Comparison of ENCODE assay signal across 27 mouse cellular contexts in genomic region chr10:77126590-77126989, GRCm38 (mm10). TPM values are rescaled to one million over a fixed set of nuclear protein-coding genes. Genes with fewer than 3 reads are reported as not detected.
DNase-seq lines count a peak whose midpoint lies in the region; ATAC-seq and TF ChIP-seq lines count a peak whose summit lies in the region.
"Had no signal": no experiment of that assay in that cellular context is flagged by ENCODE, and none has a peak within 500 bp of the region (broad histone marks: within the 10 kb centered on the region; RNA-seq: fewer than 3 reads in every experiment).

No protein-coding gene starts in this region.

- TF ChIP-seq CTCF in liver, postnatal 0 days (IDR thresholded peaks at IDR 0.05; ENCODE audit: low read depth): no peak

- no peak overlapping the region for H3K27ac ChIP-seq in liver, embryonic 11.5 days (ENCODE audit: low read depth, low read length)
- no peak overlapping the region for H3K27ac ChIP-seq in liver, postnatal 0 days (ENCODE audit: low read depth)
- H3K27ac ChIP-seq: embryonic facial prominence, embryonic 13.5 days; forebrain, embryonic 13.5 days; heart, embryonic 15.5 days; hindbrain, embryonic 13.5 days; left cerebral cortex, adult 2 months; limb, embryonic 15.5 days; midbrain, embryonic 13.5 days; stomach, postnatal 0 days had no signal

- H3K4me2 ChIP-seq in liver, embryonic 11.5 days: no peak overlapping the region
- no peak overlapping the region for H3K4me2 ChIP-seq in liver, postnatal 0 days (ENCODE audit: low read depth, low read length)
- H3K4me2 ChIP-seq: embryonic facial prominence, embryonic 13.5 days; forebrain, embryonic 13.5 days; heart, embryonic 15.5 days; hindbrain, embryonic 13.5 days; limb, embryonic 15.5 days; midbrain, embryonic 13.5 days had no signal

- H3K9me3 ChIP-seq in liver, embryonic 11.5 days (ENCODE audit: control insufficient read depth, low read length): no peaks in the 10 kb centered on the region
- no peaks in the 10 kb centered on the region for H3K9me3 ChIP-seq in liver, postnatal 0 days (ENCODE audit: low read length)
- H3K9me3 ChIP-seq: embryonic facial prominence, embryonic 13.5 days; forebrain, embryonic 13.5 days; heart, embryonic 15.5 days; hindbrain, embryonic 13.5 days; limb, embryonic 15.5 days; midbrain, embryonic 13.5 days had no signal

- H3K4me3 ChIP-seq in liver, embryonic 11.5 days (ENCODE audit: low read depth, low read length): no peak overlapping the region
- H3K4me3 ChIP-seq in liver, postnatal 0 days (ENCODE audit: low read depth, low read length): no peak overlapping the region
- H3K4me3 ChIP-seq: embryonic facial prominence, embryonic 13.5 days; erythroblast, embryonic 14.5 days; forebrain, embryonic 13.5 days; heart, embryonic 15.5 days; hindbrain, embryonic 13.5 days; left cerebral cortex, adult 2 months; limb, embryonic 15.5 days; midbrain, embryonic 13.5 days had no signal

- peak; percentile 52 for ATAC-seq in liver, embryonic 11.5 days (replicated peaks; ENCODE audit: low FRiP score)
- ATAC-seq in liver, postnatal 0 days: no peak
- ATAC-seq: forebrain, embryonic 13.5 days; midbrain, embryonic 13.5 days had no signal

- H3K9ac ChIP-seq in liver, embryonic 11.5 days (ENCODE audit: low read depth, low read length): no peak overlapping the region
- no peak overlapping the region for H3K9ac ChIP-seq in liver, postnatal 0 days (replicated peaks)
- H3K9ac ChIP-seq: embryonic facial prominence, embryonic 13.5 days; forebrain, embryonic 13.5 days; heart, embryonic 15.5 days; hindbrain, embryonic 13.5 days; limb, embryonic 15.5 days; midbrain, embryonic 13.5 days had no signal

- H3K27me3 ChIP-seq in liver, embryonic 11.5 days (replicated peaks; ENCODE audit: control insufficient read depth, insufficient read depth, low read length): no peaks in the 10 kb centered on the region
- no peaks in the 10 kb centered on the region for H3K27me3 ChIP-seq in liver, postnatal 0 days (ENCODE audit: insufficient read depth, low read length)
- H3K27me3 ChIP-seq: embryonic facial prominence, embryonic 13.5 days; forebrain, embryonic 13.5 days; heart, embryonic 15.5 days; hindbrain, embryonic 13.5 days; limb, embryonic 15.5 days; midbrain, embryonic 13.5 days had no signal

- DNase-seq in ES-CJ7 (ENCODE audit: low read depth, low spot score) (peak; percentile 43), R1 (ENCODE audit: low read depth, low spot score) (peak; percentile 68)
- no peak for DNase-seq in liver, embryonic 11.5 days (ENCODE audit: low spot score)
- DNase-seq in liver, postnatal 0 days: peak; percentile 27
- no peak for DNase-seq in thymus, postnatal 14 days
- no peak for DNase-seq in thymus, postnatal 25 days
- no peak for DNase-seq in Muller cell, postnatal 12 days (ENCODE audit: inconsistent ontology term)
- DNase-seq: adrenal gland, postnatal 25 days; B cell, adult 2 months; cerebellum, adult 9-11 months; embryo, embryonic 11 days; gastrocnemius, postnatal 36 days; heart, postnatal 36 days; kidney, adult 9 months; kidney, postnatal 4 days; layer of hippocampus, adult 9-11 months; lung, postnatal 10 days; thymus, adult 2 months had no signal

- no peaks in the 10 kb centered on the region for H3K36me3 ChIP-seq in liver, embryonic 11.5 days (ENCODE audit: control insufficient read depth, insufficient read depth, low read length)
- no peaks in the 10 kb centered on the region for H3K36me3 ChIP-seq in liver, postnatal 0 days (replicated peaks; ENCODE audit: insufficient read depth, low read length)
- H3K36me3 ChIP-seq: embryonic facial prominence, embryonic 13.5 days; heart, embryonic 15.5 days; hindbrain, embryonic 13.5 days; limb, embryonic 15.5 days; midbrain, embryonic 13.5 days had no signal

- TF ChIP-seq EP300 in liver, postnatal 0 days (IDR thresholded peaks at IDR 0.05; ENCODE audit: low read depth): no peak

- 69% methylated on average over 2 of the region's 2 CpGs for WGBS in liver, embryonic 11.5 days
- 67% methylated on average over 2 of the region's 2 CpGs for WGBS in liver, postnatal 0 days (ENCODE audit: insufficient replicate concordance)

- peaks cover 13% of the 10 kb centered on the region for H3K4me1 ChIP-seq in liver, embryonic 11.5 days (replicated peaks; ENCODE audit: control insufficient read depth, insufficient read depth, low read length)
- H3K4me1 ChIP-seq in liver, postnatal 0 days (ENCODE audit: insufficient read depth): peaks cover 12% of the 10 kb centered on the region

RNA-seq across cellular contexts. Expression of gene Col18a1, which starts 39.8 kb away (rescaled TPM):
- 55.3 and 60.2 TPM in 2 replicates for polyA plus RNA-seq in liver, embryonic 11.5 days (2014; fragmentation: Nextera tagmentation; extraction: Ambion mirVana)
- polyA plus RNA-seq in liver, postnatal 0 days (2015; fragmentation: Nextera tagmentation; extraction: Ambion mirVana): 137 and 167 TPM in 2 replicates

Comparison
In these comparisons a context has a peak if more than half of its experiments do, and no peak if none do; other contexts are left out.
1. DNase-seq: peak in ES-CJ7 (single experiment), R1 (single experiment) and liver, postnatal 0 days (single experiment); none in liver, embryonic 11.5 days (single experiment), thymus, postnatal 14 days (single experiment), thymus, postnatal 25 days (single experiment) and Muller cell, postnatal 12 days (single experiment).